Mouse (Mus musculus) heart, adult 18-20 months (tissue): ENCODE measurements at regions not wholly inside any gene's neighbourhood (a gene's known extent, or its start where the extent isn't known, plus 50 kb on each side); places are given as distances from the start of the nearest gene placed in this dataset.

ENCODE experiments used
- DNase-seq, 2 experiments: peaks; one replicate each; pipeline ENCODE4 v3.0.0; 2021 to 2022; ENCODE audit warnings: mixed read lengths in 1 of 2

DNA sequence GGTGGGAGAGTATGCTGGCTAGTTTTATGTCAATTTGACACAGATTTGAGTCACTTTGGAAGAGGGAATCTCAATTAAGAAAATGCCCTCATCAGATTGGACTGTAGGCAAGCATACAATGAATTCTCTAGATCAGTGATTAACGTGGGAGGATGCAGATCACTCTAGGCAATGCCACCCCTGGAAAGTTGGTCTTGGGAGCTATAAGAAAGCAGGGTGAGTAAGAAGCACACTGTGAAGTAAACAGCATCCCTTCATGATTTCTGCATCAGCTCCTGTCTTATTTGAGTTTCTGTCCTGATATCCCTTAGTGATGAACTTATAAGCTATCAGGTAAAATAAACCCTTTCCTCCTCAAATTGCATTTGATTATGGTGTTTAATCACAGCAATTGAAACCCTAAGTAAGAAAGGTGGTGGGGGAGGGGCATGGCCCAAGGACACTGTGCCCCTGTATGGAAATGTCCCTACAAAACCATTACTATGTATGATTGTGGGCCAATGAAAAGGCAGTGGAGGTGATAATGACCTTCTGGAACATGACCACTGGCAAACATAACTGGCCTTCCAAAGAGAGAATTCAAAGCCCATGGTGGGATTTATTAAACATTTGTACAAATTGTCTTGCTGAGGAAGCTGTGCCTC, 640.3 kb upstream of the Vstm2b start:
- no peak for DNase-seq

DNA sequence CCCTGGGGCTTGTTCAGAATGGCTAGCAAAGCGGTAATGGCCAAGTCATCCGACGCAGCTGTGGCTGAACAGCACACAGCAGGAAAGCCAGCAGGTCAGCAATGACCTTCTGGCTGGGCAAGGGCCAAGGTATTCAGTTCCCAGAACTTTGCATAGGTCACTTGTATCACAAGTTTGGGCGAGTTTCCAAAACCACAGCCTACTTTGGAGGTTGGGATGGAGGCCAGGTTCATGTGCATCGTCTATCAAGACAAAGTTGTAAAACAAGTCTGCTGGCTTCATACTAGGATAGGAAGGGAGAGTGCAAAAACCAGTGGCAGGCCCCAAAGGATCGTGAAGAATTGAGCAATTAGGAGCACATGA, 639.8 kb upstream of the Vstm2b start:
- peak; percentile 93 to 94 for DNase-seq

DNA sequence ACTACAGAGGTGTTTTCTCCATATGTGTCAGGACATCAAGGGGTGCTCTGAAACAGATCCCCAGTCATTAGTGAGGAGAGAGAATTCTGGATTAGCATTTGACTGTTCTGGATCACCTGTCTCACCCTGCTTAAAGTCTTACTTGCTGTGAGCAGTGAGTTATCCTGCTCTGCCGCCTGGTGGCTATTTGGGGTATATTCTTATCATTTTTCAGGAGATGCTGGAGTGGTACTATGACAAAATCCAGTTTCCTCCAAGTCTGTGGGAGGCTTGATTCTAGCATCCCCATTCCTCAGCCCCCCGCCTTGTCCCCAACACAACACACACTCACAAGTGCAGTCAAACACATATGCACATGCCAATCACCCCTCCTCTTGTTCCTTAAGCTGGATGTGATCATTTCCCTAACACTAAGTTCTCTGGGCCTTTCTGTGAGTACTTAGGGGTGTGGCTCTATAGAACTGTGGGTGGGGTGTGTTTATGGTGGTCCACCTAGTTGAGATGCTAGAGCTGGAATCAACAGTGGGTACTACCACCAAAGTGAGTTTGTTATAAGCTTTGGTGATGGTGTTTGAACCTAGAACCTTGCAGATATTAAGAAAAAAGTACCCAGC, 624.6 kb upstream of the Vstm2b start:
- DNase-seq: peak; percentile 45 to 77

DNA sequence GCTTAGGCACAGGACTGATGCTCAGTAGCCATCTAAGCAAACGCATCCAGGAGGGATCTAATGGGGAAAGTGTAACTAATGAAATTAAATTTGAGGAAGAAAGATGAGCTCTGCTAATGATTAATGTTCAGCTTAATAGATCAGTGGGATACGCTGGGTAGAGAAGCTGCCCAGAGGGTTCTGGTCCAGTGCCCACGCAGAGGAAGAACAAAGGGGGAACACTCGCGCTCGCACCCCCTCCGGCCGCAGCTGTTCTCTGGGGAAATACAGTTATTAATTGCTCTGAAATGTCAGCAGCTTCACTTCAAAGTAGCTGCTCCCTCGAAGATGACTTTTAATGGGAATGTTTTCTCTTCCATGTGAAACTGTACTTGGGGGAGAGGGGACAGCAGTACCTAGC, 623.0 kb upstream of the Vstm2b start:
- no peak for DNase-seq

DNA sequence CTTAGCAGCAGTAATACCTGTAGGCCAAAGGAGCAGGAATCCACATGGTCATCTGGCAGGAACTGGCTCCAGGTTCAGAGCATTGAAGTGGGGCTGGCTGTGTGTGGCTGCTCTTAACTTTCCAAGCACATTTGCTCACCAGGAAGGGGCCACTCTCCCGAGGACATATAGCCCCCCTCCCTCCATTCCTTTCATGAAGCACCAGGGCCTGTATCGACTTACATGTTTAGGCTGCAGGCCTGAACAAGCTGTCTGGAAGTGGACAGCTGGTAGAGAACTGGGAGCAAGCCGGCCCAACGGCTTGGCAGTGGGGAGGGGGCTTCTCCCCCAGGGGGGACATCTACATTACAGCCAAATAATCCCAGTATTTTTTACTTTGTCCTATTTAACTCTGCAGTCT, 622.5 kb upstream of the Vstm2b start:
- DNase-seq: no peak

DNA sequence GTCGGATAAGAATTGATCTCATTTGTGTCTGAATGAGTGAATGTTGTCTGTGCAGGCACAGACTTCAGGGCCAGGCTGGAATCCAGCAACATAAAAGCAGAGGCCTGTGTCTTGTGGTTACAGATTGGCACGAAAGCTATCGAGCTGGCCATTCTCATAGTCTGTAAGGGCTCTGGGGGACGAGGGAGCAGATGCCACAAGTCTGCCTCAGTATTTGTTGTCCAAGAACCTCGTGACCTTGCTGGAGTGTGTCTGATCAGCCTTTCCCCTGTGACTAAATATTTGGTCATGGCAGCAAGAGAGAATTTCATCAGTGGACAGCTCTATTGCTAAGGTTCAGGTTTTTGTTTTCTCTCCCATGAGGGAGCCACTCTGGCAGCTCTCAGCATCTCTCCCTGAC, 622.0 kb upstream of the Vstm2b start:
- DNase-seq: peak in 1 of 2 experiments; percentile 10

DNA sequence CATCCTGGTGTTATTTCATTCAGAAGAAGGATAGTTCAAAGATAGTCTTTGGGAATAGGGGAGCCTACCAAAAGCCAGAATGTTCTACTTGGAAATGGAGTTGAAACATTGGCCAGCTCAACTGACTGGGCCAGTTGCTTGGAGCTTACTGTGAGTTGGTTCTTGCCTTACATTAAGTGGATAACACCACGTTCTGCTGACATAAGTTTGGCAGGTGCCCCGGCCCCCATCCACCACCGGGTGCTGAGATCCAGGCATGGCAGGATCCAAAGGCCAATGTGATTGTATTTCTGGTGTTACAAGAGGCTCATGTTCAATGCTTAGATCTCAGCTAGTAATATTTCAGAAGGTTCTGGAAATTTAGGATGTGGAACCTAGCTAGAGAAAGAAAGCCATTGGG, 608.0 kb upstream of the Vstm2b start:
- DNase-seq: peak; percentile 24 to 56

DNA sequence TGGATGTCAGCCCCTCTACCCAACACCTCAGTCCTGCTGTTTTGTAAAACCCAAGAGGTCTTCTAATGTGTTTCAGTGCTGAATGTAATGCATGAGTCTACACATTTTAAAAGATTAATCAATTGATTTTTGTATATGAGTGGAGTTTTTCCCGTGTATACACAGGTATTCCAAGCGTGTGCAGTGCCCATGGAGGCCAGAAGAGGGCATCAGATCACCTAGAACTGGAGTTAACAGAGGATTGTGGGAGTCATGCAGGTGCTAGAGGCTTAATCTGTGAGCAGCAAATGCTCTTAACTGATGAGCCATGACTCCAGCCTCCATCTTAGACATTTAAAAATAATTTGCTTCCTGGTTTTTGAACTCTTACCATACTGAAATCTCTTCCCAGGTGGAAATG, 587.6 kb upstream of the Vstm2b start:
- DNase-seq: peak in 1 of 2 experiments; percentile 14

DNA sequence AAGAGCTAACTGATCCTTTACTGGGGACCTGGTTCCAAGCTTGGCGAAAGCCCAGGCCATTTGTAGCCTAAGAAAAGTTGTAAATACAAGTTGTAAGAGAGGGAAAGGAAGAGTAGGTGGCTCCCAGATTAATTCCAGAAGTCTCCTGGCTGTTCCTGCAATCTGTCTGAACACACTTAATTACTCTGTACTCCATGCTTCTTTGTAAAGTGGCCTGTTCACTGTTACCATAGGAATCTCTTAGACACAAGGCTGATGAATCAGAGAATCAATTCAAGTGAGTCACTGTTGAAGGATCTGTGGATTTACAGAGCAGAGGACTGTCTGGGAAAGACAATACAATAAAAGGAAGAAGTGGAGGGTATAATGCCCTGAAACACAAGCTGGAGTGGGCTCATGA, 577.0 kb upstream of the Vstm2b start:
- DNase-seq: no peak

DNA sequence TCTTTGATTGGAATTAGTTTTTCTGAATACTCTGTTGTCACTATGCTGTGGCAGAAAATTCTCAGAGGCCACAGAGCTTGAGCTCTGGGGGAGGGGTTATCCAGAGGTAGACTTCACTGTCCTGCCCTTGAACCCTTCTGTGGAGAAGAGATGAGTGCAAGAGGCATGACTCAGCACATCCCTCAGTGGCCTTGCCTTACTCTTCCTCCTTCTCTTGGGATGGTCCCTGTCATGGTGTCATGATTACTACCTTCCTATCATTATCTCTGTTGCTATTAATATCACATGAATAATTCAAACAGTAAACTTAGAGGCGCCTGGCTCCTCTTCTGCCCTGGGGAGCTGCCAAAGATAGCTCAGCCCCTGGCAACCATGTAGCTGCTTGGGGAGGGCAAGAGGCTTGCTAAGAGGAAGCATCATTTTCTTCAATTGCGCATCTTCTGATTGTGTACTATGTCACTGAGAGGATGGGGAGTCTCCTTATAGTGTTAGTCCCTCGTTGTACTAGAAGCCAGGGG, 572.9 kb upstream of the Vstm2b start:
- peak; percentile 60 to 65 for DNase-seq

DNA sequence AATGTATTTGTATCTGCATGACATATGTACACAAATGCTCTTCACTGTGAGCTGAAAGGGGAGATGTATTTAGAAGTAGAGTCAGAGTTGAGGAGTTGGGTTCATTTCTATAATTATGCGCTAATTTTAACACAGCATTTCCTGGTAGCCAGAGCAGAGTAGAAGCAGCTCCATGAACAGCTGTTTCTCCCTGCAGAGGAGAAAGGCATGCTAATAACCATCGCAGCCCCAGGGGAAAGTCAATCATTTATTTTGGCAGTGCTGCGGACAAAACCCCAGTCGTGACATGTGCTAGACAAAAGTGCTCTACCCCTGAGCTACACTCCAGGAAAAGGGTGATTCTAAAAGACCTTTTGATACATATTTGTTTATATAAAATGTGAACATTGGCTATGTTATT, 565.7 kb upstream of the Vstm2b start:
- DNase-seq: peak in 1 of 2 experiments; percentile 6

DNA sequence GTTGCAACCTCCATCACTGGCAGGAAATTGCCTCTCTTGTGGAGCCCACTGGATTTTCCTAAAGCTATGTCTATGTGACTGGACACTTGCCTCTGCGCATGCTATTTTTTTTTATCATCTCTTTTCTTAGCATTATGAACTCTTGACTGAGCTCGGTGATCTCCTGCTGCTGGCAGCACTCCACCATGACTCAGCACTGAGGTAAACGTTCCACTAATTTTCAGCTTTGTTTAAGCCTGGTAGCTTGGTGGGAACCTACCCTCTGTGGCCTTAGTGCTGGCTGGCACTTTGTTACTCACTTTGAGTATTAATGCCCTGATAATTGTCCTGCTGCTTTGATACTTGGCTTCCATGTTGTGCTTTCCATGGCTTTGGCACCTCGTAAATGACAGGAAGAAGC, 545.8 kb upstream of the Vstm2b start:
- peak; percentile 4 to 5 for DNase-seq

DNA sequence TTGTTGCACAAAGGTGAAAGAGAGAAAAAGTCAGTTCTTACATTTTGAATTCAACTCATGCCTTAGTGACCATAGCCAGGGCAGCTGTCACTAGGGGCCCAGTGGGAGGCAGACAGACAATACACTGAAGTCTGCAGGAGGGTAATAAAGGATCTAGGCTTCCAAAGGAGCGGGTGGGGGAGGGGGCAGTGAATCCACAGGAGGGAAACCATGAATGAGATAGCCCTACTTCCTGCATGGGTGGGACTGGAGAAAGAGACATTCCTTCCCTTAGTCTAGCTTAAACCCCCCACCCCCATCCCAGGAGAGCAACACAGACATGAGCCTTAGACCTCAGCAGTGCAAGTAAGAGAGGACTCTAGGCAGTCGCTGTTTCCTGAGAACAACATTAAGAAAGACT, 535.4 kb upstream of the Vstm2b start:
- DNase-seq: no peak

DNA sequence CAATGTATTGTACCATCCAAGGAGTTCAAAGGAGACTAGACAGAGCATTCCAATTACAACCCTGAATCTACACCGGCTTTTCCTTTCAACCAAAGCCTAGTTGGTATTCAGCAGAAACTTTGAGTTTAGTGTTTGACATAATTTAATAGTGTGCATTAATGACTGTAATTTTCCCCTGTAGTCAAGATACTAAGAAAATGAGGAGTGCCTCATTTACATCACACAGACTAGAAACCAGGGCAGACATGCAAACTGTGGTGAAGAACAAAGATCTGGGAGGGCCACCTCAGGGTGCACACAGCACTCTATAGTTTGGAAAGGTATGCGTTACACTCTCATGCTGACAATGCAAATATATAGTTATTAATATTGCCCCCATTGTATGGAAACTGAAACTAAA, 525.4 kb upstream of the Vstm2b start:
- no peak for DNase-seq

DNA sequence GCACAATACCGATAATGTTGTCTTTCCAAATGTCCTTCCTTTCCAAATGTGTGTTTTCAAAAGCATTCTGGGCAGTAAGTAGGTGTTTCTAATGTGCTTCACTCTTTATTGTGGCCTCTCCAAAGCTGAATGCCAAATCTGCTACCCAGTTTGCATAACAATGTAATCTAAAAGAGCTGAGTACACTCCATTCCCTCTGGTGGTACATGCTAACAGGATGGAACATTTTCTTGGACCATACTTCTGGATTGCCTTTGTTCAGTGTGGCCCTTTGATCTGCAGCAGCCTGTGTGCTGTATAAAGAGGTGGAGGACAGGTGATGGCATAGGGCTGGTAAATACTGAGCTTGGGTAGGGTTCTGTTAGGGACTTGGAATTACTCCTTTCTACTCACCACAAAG, 520.3 kb upstream of the Vstm2b start:
- no peak for DNase-seq

DNA sequence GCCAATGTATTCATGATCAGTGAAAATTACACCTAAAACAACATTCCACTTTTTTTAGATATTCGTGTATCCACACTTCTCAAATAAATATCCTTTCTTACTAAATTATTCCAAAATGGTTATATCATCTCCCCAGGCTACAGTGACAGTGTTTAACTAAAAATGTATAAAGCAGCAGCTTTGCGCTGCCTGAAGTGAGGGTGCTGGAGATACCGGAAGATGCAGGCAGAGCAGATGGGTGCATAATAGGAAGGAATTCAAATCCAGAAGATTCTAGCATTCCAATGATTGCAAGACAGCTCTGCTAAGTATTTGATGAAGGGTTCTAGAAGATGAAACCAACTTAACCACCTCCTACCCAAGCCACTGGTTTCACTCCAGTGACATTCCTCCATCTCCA, 516.9 kb upstream of the Vstm2b start:
- DNase-seq: no peak

DNA sequence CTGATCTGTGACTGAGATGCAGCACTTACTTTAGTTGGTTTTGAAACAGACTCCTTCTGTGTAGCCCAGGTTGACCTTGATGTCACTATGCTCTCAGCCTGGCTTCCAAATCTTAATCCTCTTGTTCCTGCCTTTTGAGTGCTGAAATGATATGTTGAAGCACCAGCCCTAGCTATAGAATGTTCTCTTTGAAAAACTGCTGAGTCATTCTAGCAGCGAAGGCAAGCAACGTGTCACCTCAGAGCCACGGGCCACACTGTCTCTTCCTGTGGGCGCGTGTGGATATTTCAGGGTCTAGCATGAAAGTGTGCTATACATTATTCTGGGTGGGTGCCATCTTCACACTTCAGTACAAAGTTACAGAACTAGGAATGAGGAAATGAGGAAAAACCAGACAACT, 510.0 kb upstream of the Vstm2b start:
- no peak for DNase-seq

DNA sequence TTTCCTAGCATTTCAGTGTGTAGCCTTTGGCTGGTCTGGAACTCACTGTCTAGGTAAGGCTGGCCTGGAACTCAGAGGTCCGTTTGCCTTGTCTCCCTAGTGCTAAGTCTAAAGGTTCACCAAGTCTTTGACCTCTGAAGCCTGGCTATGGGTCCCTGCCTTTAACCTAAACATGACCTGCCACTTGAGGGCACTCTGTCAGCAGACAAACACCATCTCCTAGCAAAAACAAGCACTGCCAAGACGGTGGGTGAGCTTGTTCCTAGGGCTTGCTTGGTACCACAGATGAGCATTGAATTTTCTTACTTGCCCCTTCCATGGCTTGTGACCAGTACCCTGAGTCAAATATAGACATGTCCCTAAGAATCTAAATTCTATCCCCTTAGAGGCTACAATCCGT, 508.3 kb upstream of the Vstm2b start:
- peak; percentile 6 to 9 for DNase-seq

DNA sequence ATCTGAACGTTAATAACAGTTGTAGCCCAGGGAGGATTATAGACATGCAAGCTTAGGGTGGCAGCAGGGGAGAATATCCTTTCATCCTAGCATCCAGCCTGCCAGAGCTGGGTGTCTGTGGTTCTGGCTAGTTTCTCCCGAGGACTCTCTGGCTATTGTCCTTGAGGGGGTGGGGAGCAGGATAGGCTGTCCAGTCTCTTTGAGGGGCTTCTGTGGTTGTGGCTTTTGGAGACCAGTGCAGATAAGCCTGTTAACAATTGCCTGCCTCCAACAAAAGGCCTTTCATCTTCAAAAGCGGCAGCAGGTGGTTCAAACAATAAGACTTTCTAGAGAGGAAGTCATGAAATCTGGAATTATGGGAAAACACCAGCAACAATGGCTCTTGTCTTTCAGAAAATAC, 507.2 kb upstream of the Vstm2b start:
- DNase-seq: no peak

DNA sequence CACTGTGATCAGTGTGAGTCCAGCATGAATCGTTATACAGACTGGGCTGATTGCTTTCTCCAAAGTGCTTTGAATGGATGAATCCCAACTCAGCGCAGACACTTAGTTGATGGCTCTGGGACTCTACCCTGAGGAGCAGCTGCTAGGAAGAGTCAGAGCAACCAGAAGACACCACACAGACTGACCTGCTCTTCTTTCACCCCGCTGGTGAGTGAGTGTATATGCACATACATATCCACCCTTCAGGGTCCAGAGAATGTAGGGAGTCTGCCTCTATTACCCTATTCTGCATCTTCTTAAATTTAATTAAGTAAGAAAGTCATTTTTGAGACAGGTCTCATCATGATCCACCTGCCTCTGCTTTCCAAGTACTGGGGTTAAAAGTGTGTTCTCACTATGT, 506.5 kb upstream of the Vstm2b start:
- DNase-seq: no peak

DNA sequence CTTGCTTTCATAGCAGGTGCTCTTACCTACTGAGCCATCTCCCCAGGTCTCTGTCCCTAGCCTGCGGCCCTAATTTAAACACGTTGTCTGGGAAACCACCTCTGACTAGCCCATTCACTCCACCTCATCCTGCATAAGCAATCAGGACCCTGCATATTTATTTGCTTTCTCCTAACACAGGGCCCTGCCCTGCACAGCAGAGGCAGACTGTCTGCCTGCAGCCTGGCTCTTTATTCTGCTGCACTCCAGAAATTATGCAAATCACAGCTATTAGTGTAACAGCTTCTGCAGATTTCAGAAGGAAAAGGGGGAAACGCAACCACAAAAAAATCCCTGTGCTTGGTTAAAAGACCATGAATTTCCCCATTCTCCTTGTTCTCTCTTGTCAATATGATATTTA, 505.9 kb upstream of the Vstm2b start:
- no peak for DNase-seq

DNA sequence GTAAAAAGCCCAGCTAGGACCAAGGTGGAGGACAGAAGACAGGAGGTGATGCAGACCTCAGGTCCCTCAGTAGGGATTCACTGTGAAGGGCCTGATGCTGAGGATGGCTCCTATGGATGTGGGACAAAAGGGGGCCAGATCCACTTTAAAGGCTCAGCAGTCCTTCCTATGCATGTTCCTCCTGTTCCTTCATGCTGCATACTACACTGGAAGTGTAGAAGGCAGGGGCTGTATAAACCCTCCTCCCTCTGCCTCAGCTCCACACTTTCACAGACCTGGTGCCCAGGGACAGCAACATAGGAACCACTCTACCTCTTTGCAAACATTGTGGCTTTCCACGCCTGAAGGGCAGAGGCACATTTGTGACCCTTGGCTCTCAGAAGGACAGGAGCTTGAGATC, 505.4 kb upstream of the Vstm2b start:
- DNase-seq: no peak

DNA sequence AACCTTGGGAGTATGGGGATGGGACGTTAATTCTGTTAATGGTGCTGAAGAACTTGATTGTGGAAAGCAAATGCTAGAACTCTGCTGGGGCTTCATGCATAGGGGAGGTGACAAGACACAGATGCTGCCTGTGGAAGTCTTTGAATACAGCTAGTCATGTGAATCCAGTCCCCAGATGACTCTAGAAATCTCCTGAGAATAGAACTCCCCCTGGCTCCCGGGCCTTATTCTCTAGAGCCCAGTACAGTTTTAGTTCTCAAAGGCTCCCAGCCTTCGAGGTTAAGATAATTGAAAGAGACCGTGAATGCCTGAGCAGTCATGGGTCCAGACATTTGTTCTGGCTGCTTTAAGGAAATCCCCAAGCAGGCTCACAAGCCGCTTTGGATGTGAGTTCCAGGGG, 499.9 kb upstream of the Vstm2b start:
- DNase-seq: no peak

DNA sequence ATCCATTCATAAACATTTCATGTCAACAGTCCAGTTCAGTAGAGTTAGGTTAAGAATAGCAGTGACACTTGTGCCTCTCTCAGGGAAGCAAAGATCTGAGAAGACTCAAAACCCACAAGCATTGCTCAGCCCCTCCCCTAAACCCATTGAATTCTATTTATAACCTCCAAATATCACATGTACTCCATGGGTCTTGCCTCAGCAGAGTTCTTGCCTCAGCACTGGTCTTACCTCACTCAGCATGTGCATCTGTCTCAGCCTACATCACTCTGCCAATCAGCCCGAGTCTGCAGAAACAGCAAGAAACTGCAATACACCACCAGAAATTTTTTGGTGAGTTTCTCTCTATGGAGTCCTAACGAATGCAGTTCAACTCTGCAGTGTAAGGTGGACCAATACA, 478.8 kb upstream of the Vstm2b start:
- DNase-seq: no peak

DNA sequence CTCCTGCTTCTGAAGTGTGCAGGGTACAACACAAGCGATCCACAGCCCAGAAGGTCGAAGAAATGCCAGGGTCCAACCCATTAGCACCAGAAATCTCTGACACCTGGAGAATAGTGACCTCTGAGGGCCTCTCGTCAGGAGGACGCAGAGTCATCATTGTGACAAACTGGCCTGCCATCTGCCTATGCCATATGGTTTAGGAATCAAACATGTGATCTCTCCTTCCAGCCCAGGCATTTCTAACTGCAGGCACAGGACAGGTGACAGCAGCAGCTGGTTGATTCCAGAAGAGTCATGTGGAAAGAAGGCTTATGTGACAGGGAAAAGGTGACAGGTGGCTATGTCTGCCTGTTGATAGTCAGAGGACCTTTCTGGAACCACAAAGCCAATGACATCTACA, 476.0 kb upstream of the Vstm2b start:
- no peak for DNase-seq
